Mouse (Mus musculus) c-Kit-positive CD71-positive TER-119-negative erythroid progenitor cells, embryonic 14.5 days (primary cell): ENCODE measurements at regions not wholly inside any gene's neighbourhood (a gene's known extent, or its start where the extent isn't known, plus 50 kb on each side); places are given as distances from the start of the nearest gene placed in this dataset.

Experiments
- DNase-seq: peaks from one replicate; pipeline ENCODE4 v3.0.0-alpha.2; 2013; ENCODE audit warnings: low read depth

- DNase-seq: no peak
Measured at GRCm38 (mm10) chr2:128393921-128394320, 197.1 kb upstream of the Spdye4c start.

GRCm38 (mm10) chr2:128395308-128396007 lies 195.6 kb upstream of the Spdye4c start:
- no peak for DNase-seq

GRCm38 (mm10) chr2:128396008-128396346 lies 195.0 kb upstream of the Spdye4c start:
- peak; percentile 47 for DNase-seq

GRCm38 (mm10) chr2:128401359-128401758 lies 189.7 kb upstream of the Spdye4c start:
- no peak for DNase-seq

- DNase-seq: no peak
Measured at GRCm38 (mm10) chr2:128403143-128403935, 187.7 kb upstream of the Spdye4c start.

- no peak for DNase-seq
Measured at GRCm38 (mm10) chr2:128404405-128404804, 186.6 kb upstream of the Spdye4c start.

- DNase-seq: no peak
Measured at GRCm38 (mm10) chr2:128407076-128407475, 183.9 kb upstream of the Spdye4c start.

- peak; percentile 28 for DNase-seq
Measured at GRCm38 (mm10) chr2:128408718-128409117, 182.3 kb upstream of the Spdye4c start.

GRCm38 (mm10) chr2:128412352-128412751 lies 178.7 kb upstream of the Spdye4c start:
- DNase-seq: peak; percentile 35

GRCm38 (mm10) chr2:128412974-128413373 lies 178.0 kb upstream of the Spdye4c start:
- no peak for DNase-seq

- DNase-seq: no peak
Measured at GRCm38 (mm10) chr2:128414588-128415240, 176.3 kb upstream of the Spdye4c start.

- DNase-seq: no peak
Measured at GRCm38 (mm10) chr2:128416416-128416815, 174.6 kb upstream of the Spdye4c start.

GRCm38 (mm10) chr2:128418960-128419359 lies 172.0 kb upstream of the Spdye4c start:
- DNase-seq: no peak

- no peak for DNase-seq
Measured at GRCm38 (mm10) chr2:128420406-128420805, 170.6 kb upstream of the Spdye4c start.

- DNase-seq: no peak
Measured at GRCm38 (mm10) chr2:128422677-128423076, 168.3 kb upstream of the Spdye4c start.

- DNase-seq: no peak
Measured at GRCm38 (mm10) chr2:128424236-128424635, 166.8 kb upstream of the Spdye4c start.

GRCm38 (mm10) chr2:128427181-128427880 lies 163.7 kb upstream of the Spdye4c start:
- no peak for DNase-seq

GRCm38 (mm10) chr2:128428154-128428553 lies 162.9 kb upstream of the Spdye4c start:
- peak; percentile 25 for DNase-seq

GRCm38 (mm10) chr2:128428651-128429633 lies 162.1 kb upstream of the Spdye4c start:
- DNase-seq: no peak

- no peak for DNase-seq
Measured at GRCm38 (mm10) chr2:128429786-128430185, 161.2 kb upstream of the Spdye4c start.

- DNase-seq: no peak
Measured at GRCm38 (mm10) chr2:128430776-128431291, 160.2 kb upstream of the Spdye4c start.
